Mouse (Mus musculus): ENCODE data around the gene Flnc. TPM values are rescaled to one million over a fixed set of nuclear protein-coding genes. Genes with fewer than 3 reads are reported as not detected.
A peak's percentile ranks its signal among the peaks of the same experiment; 100 is the strongest.

The Flnc gene
- polyA plus RNA-seq, 1 experiment: not detected

DNA sequence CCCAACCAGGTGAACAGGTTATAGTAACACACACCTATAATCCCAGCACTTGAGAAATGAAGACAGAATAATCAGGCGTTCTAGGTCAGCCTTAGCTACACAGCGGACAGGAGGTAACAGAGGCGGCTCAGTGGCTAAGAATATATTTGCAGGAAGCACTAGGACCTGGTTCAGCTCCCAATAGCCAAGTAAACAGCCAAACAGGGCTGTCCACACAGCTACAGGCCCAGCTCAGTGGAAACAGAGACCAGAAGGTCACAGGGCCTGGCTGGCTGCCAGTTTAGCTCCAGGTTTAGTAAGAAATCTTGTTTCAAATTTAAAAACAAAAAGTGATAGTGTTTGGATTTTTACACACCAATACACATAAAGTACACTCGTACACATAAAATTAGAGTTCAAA, 61.0 kb downstream of the Flnc start:
- Histone ChIP-seq H3K4me1 (ENCODE audit: control insufficient read depth, insufficient read depth, low read length) (peaks cover 13% of the 10 kb centered on the region), H3K4me3 (ENCODE audit: insufficient read depth, low read depth, low read length) (no peak overlapping the region), H3K27ac (ENCODE audit: insufficient read depth, low read depth, low read length) (no peak overlapping the region)
- no peak for TF ChIP-seq POLR2A (IDR thresholded peaks at IDR 0.05; ENCODE audit: insufficient read depth, low read depth, low read length)
- no peak for TF ChIP-seq CTCF (IDR thresholded peaks at IDR 0.05; ENCODE audit: insufficient read depth, low read depth, low read length)
- 86% methylated on average over 4 of the region's 4 CpGs for WGBS

DNA sequence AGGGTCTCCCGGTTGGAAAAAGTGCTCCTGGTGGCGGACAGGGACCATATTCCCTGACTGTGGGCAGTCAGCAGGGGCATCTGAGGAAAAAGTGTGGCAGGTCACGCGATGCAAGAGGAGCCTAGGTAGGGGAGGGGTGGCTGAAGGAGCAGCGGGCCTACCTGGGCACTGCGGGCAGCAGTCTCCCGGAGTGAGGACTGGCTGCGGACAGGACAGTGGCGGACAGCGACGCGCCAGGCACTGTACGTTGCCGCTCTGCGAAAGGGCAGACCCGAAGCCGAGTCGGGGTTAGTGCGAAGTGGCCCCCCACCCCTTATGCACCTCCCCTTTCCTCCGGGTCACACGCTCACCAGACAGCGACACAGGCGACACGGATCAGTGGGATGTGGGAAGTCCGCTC, 63.2 kb downstream of the Flnc start:
- TF ChIP-seq CTCF (IDR thresholded peaks at IDR 0.05; ENCODE audit: insufficient read depth, low read depth, low read length) (no peak), POLR2A (IDR thresholded peaks at IDR 0.05; ENCODE audit: insufficient read depth, low read depth, low read length) (no peak)
- WGBS: 21% methylated on average over 25 of the region's 25 CpGs
- no peak overlapping the region for H3K27ac ChIP-seq (ENCODE audit: insufficient read depth, low read depth, low read length)
- no peak overlapping the region for H3K4me3 ChIP-seq (ENCODE audit: insufficient read depth, low read depth, low read length)
- peaks cover 11% of the 10 kb centered on the region; the same call in 1 of the 2 replicates for H3K4me1 ChIP-seq (ENCODE audit: control insufficient read depth, insufficient read depth, low read length)

DNA sequence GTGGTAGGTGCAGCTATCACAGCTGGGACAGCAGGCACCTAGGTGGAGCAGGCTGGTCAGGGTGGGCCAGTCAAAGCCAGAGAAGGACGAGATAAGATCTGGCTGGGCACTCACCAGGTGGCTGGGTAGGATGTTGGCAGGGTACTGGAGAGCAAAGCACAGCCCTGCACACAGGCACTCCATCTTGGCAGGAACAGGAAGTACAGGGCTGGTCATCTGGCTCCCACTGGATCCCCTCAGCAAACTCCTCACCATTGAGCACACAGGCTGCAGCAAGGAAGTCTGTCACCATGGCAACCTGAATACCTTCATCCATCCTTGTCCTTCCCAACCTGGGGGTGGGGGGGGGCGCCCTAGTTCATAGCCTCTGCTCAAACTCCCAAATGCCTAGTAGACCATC, 64.7 kb downstream of the Flnc start:
- Histone ChIP-seq H3K4me3 (ENCODE audit: insufficient read depth, low read depth, low read length) (no peak overlapping the region), H3K4me1 (ENCODE audit: control insufficient read depth, insufficient read depth, low read length) (peaks cover 11% of the 10 kb centered on the region; the same call in 1 of the 2 replicates), H3K27ac (ENCODE audit: insufficient read depth, low read depth, low read length) (no peak overlapping the region)
- WGBS: 55% methylated on average over 2 of the region's 2 CpGs
- TF ChIP-seq CTCF (IDR thresholded peaks at IDR 0.05; ENCODE audit: insufficient read depth, low read depth, low read length): no peak
- TF ChIP-seq POLR2A (IDR thresholded peaks at IDR 0.05; ENCODE audit: insufficient read depth, low read depth, low read length): no peak

DNA sequence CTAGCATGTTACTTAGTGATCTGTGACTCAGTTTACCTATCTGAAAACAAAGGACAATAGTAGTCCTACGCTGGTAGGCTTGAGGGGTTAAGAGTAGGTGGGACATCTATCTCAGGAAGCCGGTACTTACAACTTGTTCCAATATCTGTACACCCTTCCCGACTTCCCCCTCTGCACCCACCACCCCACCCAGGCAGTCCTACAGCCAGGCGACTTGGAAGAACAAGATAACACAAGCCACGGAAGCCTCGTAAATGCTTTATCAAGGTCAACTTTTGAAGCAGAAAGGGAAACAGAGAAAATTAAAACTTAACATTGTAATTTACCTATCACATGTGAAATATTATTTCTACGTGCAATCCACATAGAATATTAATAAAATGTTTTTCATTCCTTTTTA, 67.1 kb downstream of the Flnc start:
- H3K27ac ChIP-seq (ENCODE audit: insufficient read depth, low read depth, low read length): no peak overlapping the region
- H3K4me1 ChIP-seq (ENCODE audit: control insufficient read depth, insufficient read depth, low read length): peaks cover 11% of the 10 kb centered on the region; the same call in 1 of the 2 replicates
- no peak overlapping the region for H3K4me3 ChIP-seq (ENCODE audit: insufficient read depth, low read depth, low read length)
- TF ChIP-seq POLR2A (IDR thresholded peaks at IDR 0.05; ENCODE audit: insufficient read depth, low read depth, low read length) (no peak), CTCF (IDR thresholded peaks at IDR 0.05; ENCODE audit: insufficient read depth, low read depth, low read length) (no peak)
- 97% methylated on average over 7 of the region's 7 CpGs for WGBS

DNA sequence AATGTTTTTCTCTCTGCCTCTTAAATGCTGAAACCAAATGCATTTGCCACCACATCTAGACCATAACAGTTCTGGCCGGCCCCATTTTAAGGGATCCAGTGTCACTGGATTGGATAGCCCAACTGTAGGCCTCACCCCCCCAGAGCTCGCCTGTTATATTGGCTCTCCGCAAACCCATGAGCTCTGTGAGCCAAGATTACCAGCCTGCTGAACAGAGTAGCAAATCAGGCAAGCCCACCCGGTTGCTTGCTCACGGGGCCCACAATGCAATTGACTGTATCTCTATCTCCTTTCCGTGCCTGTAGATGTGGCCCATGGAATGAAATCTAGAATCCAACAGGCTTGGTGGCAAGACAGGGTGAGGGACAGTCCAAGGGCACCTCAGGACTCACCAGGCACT, 67.8 kb downstream of the Flnc start:
- Histone ChIP-seq H3K27ac (ENCODE audit: insufficient read depth, low read depth, low read length) (no peak overlapping the region), H3K4me3 (ENCODE audit: insufficient read depth, low read depth, low read length) (no peak overlapping the region), H3K4me1 (ENCODE audit: control insufficient read depth, insufficient read depth, low read length) (peaks cover 8% of the 10 kb centered on the region; the same call in 1 of the 2 replicates)
- TF ChIP-seq CTCF (IDR thresholded peaks at IDR 0.05; ENCODE audit: insufficient read depth, low read depth, low read length): no peak
- TF ChIP-seq POLR2A (IDR thresholded peaks at IDR 0.05; ENCODE audit: insufficient read depth, low read depth, low read length): no peak
- 95% methylated on average over 6 of the region's 6 CpGs for WGBS

DNA sequence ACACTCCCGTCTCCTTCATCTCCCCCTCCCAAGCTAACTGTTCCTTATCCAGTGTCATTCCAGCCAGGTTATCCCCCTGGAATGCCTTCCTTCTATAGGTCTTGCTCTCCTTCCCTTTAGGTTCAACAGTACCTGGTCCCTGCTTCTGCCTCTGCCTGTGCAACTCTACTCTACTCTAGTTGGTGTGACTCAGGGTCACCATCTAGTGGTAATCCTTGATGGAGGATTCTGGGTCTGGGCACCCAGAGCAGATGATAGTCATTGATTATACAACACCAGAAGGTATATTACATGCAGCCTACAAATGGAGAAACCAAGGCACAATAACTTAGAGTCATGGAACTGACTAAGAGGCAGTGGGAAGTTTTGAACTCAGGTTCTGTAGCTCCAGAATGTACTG, 68.5 kb downstream of the Flnc start:
- Histone ChIP-seq H3K4me1 (ENCODE audit: control insufficient read depth, insufficient read depth, low read length) (0 out of 2 replicates have a peak, but pooled peaks cover under 1% of the 10 kb centered on the region), H3K4me3 (ENCODE audit: insufficient read depth, low read depth, low read length) (no peak overlapping the region), H3K27ac (ENCODE audit: insufficient read depth, low read depth, low read length) (no peak overlapping the region)
- no peak for TF ChIP-seq CTCF (IDR thresholded peaks at IDR 0.05; ENCODE audit: insufficient read depth, low read depth, low read length)
- no peak for TF ChIP-seq POLR2A (IDR thresholded peaks at IDR 0.05; ENCODE audit: insufficient read depth, low read depth, low read length)
- WGBS: 93% methylated on average over 1 of the region's 1 CpGs

DNA sequence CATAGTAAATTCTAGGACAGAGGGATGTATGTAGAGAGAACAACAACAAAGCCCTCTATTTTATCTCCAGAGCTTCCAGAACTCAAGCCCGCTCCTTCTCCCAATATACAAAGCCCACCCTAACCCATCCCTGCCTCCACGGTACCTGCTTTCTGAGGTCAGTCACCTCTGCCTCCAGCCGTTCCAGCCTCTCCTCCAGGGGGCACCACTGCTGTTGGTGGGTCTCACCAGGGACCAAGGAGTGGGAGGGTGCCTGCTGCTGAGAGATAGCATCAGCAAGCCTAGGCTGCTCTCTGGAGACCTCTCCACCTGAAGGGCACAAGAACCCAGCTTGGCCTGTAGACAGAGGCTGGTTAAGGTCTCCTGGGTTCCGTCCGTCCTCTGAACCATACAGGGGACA, 72.4 kb downstream of the Flnc start:
- no peak overlapping the region for H3K27ac ChIP-seq (ENCODE audit: insufficient read depth, low read depth, low read length)
- H3K4me1 ChIP-seq (ENCODE audit: control insufficient read depth, insufficient read depth, low read length): peaks cover 7% of the 10 kb centered on the region
- no peak for TF ChIP-seq CTCF (IDR thresholded peaks at IDR 0.05; ENCODE audit: insufficient read depth, low read depth, low read length)
- no peak for TF ChIP-seq POLR2A (IDR thresholded peaks at IDR 0.05; ENCODE audit: insufficient read depth, low read depth, low read length)
- WGBS: 92% methylated on average over 5 of the region's 5 CpGs
- H3K4me3 ChIP-seq (ENCODE audit: insufficient read depth, low read depth, low read length): no peak overlapping the region

DNA sequence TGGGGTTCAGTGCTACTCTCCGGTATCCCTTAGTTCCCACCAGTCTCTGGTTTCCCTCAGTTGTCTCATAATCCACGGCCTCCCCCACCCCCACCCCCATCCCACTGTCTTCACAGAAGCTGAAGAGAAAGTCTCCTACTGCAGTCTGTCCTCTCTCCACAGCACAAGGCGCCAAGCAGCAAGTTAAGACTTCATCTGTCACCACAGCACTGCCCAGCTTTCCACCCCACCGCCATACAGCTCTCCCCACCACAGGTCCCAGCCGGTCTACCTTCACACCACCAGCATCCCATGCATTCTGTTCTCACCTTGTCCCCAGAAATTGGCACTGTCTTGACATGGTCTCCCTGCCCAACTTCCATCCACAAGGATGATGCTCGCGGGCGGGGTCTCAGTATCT, 73.8 kb downstream of the Flnc start:
- Histone ChIP-seq H3K27ac (ENCODE audit: insufficient read depth, low read depth, low read length) (no peak overlapping the region), H3K4me3 (ENCODE audit: insufficient read depth, low read depth, low read length) (no peak overlapping the region), H3K4me1 (ENCODE audit: control insufficient read depth, insufficient read depth, low read length) (peaks cover 7% of the 10 kb centered on the region)
- TF ChIP-seq POLR2A (IDR thresholded peaks at IDR 0.05; ENCODE audit: insufficient read depth, low read depth, low read length) (no peak), CTCF (IDR thresholded peaks at IDR 0.05; ENCODE audit: insufficient read depth, low read depth, low read length) (no peak)
- WGBS: 46% methylated on average over 8 of the region's 8 CpGs

DNA sequence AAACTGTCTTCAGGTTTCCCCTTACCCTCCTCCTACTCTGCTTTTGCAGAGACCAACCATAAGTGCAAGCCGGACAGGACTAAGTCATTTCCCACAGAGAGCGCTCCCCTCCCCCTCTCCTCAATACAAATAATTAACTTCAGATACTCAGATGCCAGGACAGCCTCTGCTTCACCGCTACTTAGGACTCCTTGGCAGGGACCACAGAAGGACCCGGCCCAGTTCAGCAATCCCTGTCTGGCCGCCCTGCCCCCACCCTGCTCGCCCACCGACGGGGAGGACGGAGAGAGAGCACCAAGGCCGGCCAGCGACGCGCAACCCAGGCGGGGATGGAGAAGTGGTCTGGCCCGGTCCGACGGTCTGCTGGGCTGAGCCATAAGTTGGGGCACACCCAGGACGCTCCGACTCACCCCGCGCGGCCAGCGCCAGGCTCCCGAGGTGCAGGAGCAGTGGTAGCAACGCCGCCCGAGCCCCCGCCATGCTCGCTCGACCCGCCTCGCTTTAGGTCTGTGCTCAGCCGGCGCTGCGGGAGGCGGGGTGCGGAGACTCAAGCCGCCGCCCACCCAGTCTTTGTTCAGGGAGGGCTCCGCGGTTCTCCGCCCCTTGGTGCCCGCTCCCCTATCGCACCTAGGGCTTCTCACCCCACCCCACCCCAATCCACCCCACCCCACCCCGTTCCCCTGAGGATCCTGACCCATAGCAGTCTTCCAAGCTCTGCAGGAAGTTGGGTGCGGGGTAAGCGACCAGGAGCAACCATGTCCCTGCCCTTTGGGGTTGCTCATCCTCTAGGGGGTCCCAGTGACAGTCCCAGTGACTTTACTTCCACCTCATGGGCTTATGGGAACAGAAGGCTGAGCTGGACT, 74.6 kb downstream of the Flnc start, which contains the start of gene Kcp:
Gene Kcp (minus strand): TSS at position 506 of the 863 bp plus-strand sequence.
- peaks cover 7% of the 10 kb centered on the region for H3K4me1 ChIP-seq (ENCODE audit: control insufficient read depth, insufficient read depth, low read length)
- no peak for TF ChIP-seq POLR2A (IDR thresholded peaks at IDR 0.05; ENCODE audit: insufficient read depth, low read depth, low read length)
- no peak for TF ChIP-seq CTCF (IDR thresholded peaks at IDR 0.05; ENCODE audit: insufficient read depth, low read depth, low read length)
- WGBS: 3% methylated on average over 47 of the region's 47 CpGs

More for the DNA sequence above, 74.6 kb downstream of the Flnc start, which contains the start of gene Kcp:
- no peak within 1 kb of the TSS for H3K27ac ChIP-seq (ENCODE audit: insufficient read depth, low read depth, low read length)
- H3K4me3 ChIP-seq (ENCODE audit: insufficient read depth, low read depth, low read length): peak within 1 kb of the TSS; percentile 35
